Mouse (Mus musculus): ENCODE measurements around the gene Dcbld2.
A peak's percentile ranks its signal among the peaks of the same experiment; 100 is the strongest.

Gene Dcbld2

GRCm38 (mm10) chr16:58497886-58498713 lies 89.9 kb downstream of the Dcbld2 start:
- DNase-seq = no peak

- DNase-seq = no peak
These were observed 90.9 kb downstream of the Dcbld2 start for GRCm38 (mm10) chr16:58499172-58499584.

GRCm38 (mm10) chr16:58499650-58500049 lies 91.4 kb downstream of the Dcbld2 start:
- DNase-seq = no peak

- no peak for DNase-seq
These were observed 93.6 kb downstream of the Dcbld2 start for GRCm38 (mm10) chr16:58501760-58502301.

- no peak for DNase-seq
These were observed 94.3 kb downstream of the Dcbld2 start for GRCm38 (mm10) chr16:58502566-58502965.

- DNase-seq = no peak
These were observed 96.7 kb downstream of the Dcbld2 start for GRCm38 (mm10) chr16:58504945-58505344.

GRCm38 (mm10) chr16:58512181-58512761 lies 104.0 kb downstream of the Dcbld2 start:
- DNase-seq = no peak

GRCm38 (mm10) chr16:58512887-58513286 lies 104.6 kb downstream of the Dcbld2 start:
- DNase-seq = peak; percentile 4

- DNase-seq = no peak
These were observed 105.5 kb downstream of the Dcbld2 start for GRCm38 (mm10) chr16:58513755-58514154.

GRCm38 (mm10) chr16:58514565-58514964 lies 106.3 kb downstream of the Dcbld2 start:
- no peak for DNase-seq

- DNase-seq = no peak
These were observed 107.9 kb downstream of the Dcbld2 start for GRCm38 (mm10) chr16:58516161-58516560.

- no peak for DNase-seq
These were observed 108.9 kb downstream of the Dcbld2 start for GRCm38 (mm10) chr16:58516960-58517798.

Data from cerebellum, adult 11 months (tissue).